Mouse (Mus musculus) embryo, embryonic 10.5 days (tissue): ENCODE results near the gene Tspear.
"Not testable (repeated sequence)": the region's sequence is repeated elsewhere in the genome, so short reads cannot be mapped to it uniquely, and the experiment has no call there.

Experiments used
- DNase-seq: peaks from one replicate; pipeline ENCODE4 v3.0.0-alpha.2; 2015; ENCODE audit warnings: low spot score

The Tspear gene

DNA sequence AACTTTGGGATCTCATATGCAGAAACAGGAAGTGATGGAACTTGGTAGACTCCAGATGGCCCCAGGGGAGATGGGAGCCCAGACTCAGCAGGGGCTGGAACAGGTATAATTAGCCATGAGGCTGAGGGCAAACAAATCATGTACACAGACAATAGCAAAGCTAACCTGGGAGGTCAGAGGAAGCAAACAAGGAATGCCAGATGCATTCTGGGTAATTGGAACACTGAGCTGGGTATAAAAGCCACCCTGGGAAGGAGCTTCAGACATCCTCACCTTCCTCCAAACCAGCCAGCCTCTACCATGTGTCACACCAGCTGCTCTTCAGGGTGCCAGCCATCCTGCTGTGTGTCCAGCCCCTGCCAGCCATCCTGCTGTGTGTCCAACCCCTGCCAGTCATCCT lies 24.8 kb downstream of the Tspear start, which contains the start of gene Gm10024:
Gene Gm10024 (plus strand): TSS at position 301 of the 400 bp plus-strand sequence.
- DNase-seq, result not testable (repeated sequence)

- DNase-seq, result no peak
These were observed 27.4 kb downstream of the Tspear start for GRCm38 (mm10) chr10:77713734-77714133.

GRCm38 (mm10) chr10:77715507-77715906 lies 29.1 kb downstream of the Tspear start, which contains the start of gene Gm10142:
Gm10142 (plus strand) TSS chr10:77715807.
- no peak for DNase-seq

GRCm38 (mm10) chr10:77720299-77720698 lies 33.9 kb downstream of the Tspear start, which contains the start of gene Krtap12-1:
Krtap12-1 (plus strand) TSS chr10:77720599.
- not testable (repeated sequence) for DNase-seq

GRCm38 (mm10) chr10:77724855-77725254 lies 38.5 kb downstream of the Tspear start:
- DNase-seq, result no peak

DNA sequence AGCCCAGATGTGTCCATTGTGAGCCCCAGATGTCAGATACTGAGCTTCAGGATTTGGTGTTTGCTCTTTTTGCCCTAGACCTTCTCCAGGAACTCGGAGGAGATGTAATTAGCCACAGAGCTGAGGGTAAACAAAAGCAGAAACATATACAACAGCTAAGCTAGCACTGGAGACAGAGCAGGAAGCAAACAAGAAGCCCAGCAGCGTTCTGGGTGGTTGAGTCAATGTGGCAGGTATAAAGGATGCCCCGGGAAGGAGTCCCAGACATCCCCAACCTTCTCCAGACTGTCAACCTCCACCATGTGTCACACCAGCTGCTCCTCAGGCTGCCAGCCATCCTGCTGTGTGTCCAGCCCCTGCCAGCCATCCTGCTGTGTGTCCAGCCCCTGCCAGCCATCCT lies 39.8 kb downstream of the Tspear start, which contains the start of gene Gm10100:
Gene Gm10100 (plus strand): TSS at position 301 of the 400 bp plus-strand sequence.
- DNase-seq, result no peak

DNA sequence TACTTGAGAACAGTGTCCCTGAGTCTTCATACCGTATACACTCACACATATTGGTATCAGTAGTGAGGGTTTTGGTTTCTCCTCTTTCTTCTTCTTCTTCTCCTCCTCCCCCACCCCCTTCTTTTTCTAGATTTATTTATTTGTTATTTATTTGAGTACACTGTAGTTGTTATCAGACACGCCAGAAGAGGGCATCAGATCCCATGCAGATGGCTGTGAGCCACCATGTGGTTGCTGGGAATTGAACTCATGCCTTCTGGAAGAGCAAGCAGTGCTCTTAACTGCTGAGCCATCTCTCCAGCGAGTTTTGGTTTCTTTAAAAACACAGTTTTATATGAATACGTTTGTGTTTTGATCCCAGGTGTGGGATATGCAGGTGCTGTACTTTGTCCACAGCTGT lies 41.9 kb downstream of the Tspear start:
- no peak for DNase-seq

GRCm38 (mm10) chr10:77729241-77729640 lies 42.9 kb downstream of the Tspear start:
- DNase-seq, result peak; percentile 30

- no peak for DNase-seq
These were observed 49.6 kb downstream of the Tspear start for GRCm38 (mm10) chr10:77735928-77736327.

GRCm38 (mm10) chr10:77738929-77739328 lies 52.6 kb downstream of the Tspear start:
- DNase-seq, result no peak

GRCm38 (mm10) chr10:77741924-77742688 lies 55.7 kb downstream of the Tspear start, which contains the start of gene Gm18596:
Gm18596 (minus strand) TSS chr10:77742638.
- DNase-seq, result not testable (repeated sequence)

- DNase-seq, result not testable (repeated sequence)
These were observed 64.3 kb downstream of the Tspear start for GRCm38 (mm10) chr10:77750686-77751085.

DNA sequence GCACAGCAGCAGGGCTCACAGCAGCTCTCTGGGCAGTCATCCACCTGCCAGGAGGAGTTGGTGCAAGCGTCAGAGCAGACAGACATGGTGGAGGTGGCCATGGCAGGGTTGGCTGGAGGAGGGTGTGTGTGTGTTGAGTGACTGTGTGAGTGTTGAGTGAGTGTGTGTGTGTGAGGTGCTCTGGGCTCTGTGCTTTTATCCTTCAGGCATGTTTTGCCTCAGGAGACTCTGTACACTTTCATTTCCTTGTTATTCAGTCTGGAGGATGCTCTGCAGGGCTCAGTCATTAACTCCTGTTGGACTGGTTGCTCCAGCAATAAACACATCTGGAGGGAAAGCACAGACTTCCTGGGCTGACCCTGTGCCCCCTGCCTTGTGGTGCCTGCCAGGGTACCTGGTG lies 64.9 kb downstream of the Tspear start, which contains the start of gene Gm9736:
Gene Gm9736 (minus strand): TSS at position 101 of the 400 bp plus-strand sequence.
- not testable (repeated sequence) for DNase-seq

- not testable (repeated sequence) for DNase-seq
These were observed 65.9 kb downstream of the Tspear start for GRCm38 (mm10) chr10:77752312-77752711.

GRCm38 (mm10) chr10:77753448-77753847 lies 67.1 kb downstream of the Tspear start:
- no peak for DNase-seq

DNA sequence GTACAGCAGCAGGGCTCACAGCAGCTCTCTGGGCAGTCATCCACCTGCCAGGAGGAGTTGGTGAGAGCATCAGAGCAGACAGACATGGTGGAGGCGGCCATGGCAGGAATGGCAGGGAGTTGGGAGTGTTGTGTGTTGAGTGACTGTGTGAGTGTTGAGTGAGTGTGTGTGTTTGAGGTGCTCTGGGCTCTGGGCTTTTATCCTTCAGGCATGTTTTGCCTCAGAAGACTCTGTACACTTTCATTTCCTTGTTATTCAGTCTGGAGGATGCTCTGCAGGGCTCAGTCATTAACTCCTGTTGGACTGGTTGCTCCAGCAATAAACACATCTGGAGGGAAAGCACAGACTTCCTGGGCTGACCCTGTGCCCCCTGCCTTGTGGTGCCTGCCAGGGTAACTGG lies 73.2 kb downstream of the Tspear start, which contains the start of gene Gm3233:
Gene Gm3233 (minus strand): TSS at position 101 of the 400 bp plus-strand sequence.
- not testable (repeated sequence) for DNase-seq

- no peak for DNase-seq
These were observed 83.4 kb downstream of the Tspear start for GRCm38 (mm10) chr10:77769727-77770126.

- DNase-seq, result not testable (repeated sequence)
These were observed 84.9 kb downstream of the Tspear start, which contains the start of gene Gm3238 for GRCm38 (mm10) chr10:77771225-77771624. Gm3238 (minus strand) TSS chr10:77771325.

DNA sequence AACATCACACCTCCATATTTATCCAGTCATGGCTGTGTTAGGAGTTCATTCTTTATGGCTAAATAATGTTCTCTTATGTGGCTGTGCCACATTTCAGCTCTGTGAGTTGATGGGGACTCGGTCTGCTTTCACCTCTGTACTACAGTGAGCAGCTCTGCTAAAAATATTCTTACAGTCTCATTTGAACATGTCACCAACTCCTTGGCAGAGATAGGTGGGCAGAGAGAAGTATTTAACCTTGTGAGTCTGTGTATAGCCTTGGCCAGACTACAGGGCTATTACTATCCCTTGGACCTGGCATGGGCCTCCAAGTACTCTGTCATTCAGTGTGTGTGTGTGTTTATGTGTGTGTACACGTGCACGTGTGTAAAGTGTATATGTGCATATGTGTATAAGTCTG lies 85.8 kb downstream of the Tspear start:
- not testable (repeated sequence) for DNase-seq

- DNase-seq, result not testable (repeated sequence)
These were observed 90.5 kb downstream of the Tspear start, which contains the start of gene Gm7138 for GRCm38 (mm10) chr10:77776844-77777243. Gm7138 (minus strand) TSS chr10:77776944.

DNA sequence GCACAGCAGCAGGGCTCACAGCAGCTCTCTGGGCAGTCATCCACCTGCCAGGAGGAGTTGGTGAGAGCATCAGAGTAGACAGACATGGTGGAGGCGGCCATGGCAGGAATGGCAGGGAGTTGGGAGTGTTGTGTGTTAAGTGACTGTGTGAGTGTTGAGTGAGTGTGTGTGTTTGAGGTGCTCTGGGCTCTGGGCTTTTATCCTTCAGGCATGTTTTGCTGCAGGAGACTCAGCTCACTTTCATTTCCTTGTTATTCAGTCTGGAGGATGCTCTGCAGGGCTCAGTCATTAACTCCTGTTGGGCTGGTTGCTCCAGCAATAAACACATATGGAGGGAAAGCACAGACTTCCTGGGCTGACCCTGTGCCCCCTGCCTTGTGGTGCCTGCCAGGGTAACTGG lies 96.1 kb downstream of the Tspear start, which contains the start of gene Gm3250:
Gene Gm3250 (minus strand): TSS at position 101 of the 400 bp plus-strand sequence.
- DNase-seq, result not testable (repeated sequence)

DNA sequence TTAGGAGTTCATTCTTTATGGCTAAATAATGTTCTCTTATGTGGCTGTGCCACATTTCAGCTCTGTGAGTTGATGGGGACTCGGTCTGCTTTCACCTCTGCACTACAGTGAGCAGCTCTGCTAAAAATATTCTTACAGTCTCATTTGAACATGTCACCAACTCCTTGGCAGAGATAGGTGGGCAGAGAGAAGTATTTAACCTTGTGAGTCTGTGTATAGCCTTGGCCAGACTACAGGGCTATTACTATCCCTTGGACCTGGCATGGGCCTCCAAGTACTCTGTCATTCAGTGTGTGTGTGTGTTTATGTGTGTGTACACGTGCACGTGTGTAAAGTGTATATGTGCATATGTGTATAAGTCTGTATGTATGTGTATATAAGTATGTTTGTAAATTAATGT lies 97.0 kb downstream of the Tspear start:
- not testable (repeated sequence) for DNase-seq

GRCm38 (mm10) chr10:77787876-77788275 lies 101.5 kb downstream of the Tspear start, which contains the start of gene Gm7137:
Gm7137 (minus strand) TSS chr10:77788200.
- not testable (repeated sequence) for DNase-seq
